Mouse (Mus musculus): Measurements from ENCODE around the gene Agap1. TPM values are rescaled to one million over a fixed set of nuclear protein-coding genes. Genes with fewer than 3 reads are reported as not detected.

The Agap1 gene
- total and polyA plus RNA-seq, 2 experiments from 2014 or later, result 45.9 to 175 TPM

- Histone ChIP-seq H3K4me1 (ENCODE audit: insufficient read depth, low read length) (no peaks in the 10 kb centered on the region), H3K9ac (replicated peaks; ENCODE audit: low read length, poor library complexity, severe bottlenecking) (no peak overlapping the region), H3K4me2 (ENCODE audit: low read depth, low read length, poor library complexity, severe bottlenecking) (no peak overlapping the region), H3K9me3 (ENCODE audit: low read length) (no peaks in the 10 kb centered on the region), H3K36me3 (ENCODE audit: insufficient read depth, low read length) (peaks cover 15% of the 10 kb centered on the region), H3K27me3 (ENCODE audit: insufficient read depth, low read length) (no peaks in the 10 kb centered on the region), H3K27ac (ENCODE audit: low read depth, low read length) (no peak overlapping the region), H3K4me3 (ENCODE audit: low read depth, low read length) (no peak overlapping the region)
- no peak for TF ChIP-seq CTCF (IDR thresholded peaks at IDR 0.05)
- DNase-seq (ENCODE audit: low spot score), result no peak
- no peak for ATAC-seq (ENCODE audit: low FRiP score)
- 85% methylated on average over 11 of the region's 11 CpGs for WGBS
Observed at GRCm38 (mm10) chr1:89899761-89900445, 445.3 kb downstream of the Agap1 start.

DNA sequence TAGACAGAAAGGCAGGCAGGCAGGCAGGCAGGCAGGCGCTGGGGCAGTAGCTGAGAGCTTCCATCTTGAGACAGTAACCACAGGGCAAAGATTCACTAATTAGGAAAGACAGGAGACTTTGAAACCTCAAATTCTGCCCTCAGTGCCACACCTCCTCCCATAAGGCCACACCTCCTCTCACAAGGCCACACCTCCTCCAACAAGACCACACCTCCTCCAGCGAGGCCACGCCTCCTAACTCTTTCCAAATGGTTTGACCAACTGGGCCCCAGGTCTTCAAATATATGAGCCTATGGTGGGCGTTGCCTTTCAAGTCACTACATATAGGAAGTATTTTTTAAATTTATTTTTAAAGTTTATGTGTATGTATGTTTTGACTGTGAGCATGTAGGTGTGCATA is 446.8 kb downstream of the Agap1 start:
- TF ChIP-seq CTCF (IDR thresholded peaks at IDR 0.05), result no peak
- H3K27me3 ChIP-seq (ENCODE audit: insufficient read depth, low read length), result no peaks in the 10 kb centered on the region

DNA sequence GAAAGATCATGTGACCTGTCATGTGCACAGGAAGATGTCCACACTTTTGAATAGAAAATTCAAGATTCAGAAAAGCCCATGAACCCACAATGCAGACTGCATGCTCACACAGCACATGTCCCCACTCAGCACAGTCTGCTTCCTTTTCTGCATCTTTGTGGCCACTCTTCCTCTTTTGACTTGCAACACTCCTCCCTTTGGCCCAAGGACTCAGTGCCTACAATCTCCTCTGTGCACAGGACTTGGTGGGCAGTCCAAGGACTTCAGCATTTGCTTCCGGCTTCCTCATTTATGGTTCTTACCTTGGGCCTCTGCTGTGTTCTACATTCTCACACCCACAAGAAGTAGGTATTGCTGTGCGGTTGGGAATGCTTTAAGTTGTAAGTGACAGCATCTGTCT is 447.6 kb downstream of the Agap1 start:
- Histone ChIP-seq H3K27me3 (ENCODE audit: insufficient read depth, low read length) (no peaks in the 10 kb centered on the region), H3K4me3 (ENCODE audit: low read depth, low read length) (no peak overlapping the region), H3K4me1 (ENCODE audit: insufficient read depth, low read length) (no peaks in the 10 kb centered on the region), H3K9me3 (ENCODE audit: low read length) (no peaks in the 10 kb centered on the region), H3K27ac (ENCODE audit: low read depth, low read length) (no peak overlapping the region), H3K36me3 (ENCODE audit: insufficient read depth, low read length) (peaks cover 3% of the 10 kb centered on the region; the same call in 1 of the 2 replicates), H3K4me2 (ENCODE audit: low read depth, low read length, poor library complexity, severe bottlenecking) (no peak overlapping the region), H3K9ac (replicated peaks; ENCODE audit: low read length, poor library complexity, severe bottlenecking) (no peak overlapping the region)
- WGBS, result 99% methylated on average over 2 of the region's 2 CpGs
- TF ChIP-seq CTCF (IDR thresholded peaks at IDR 0.05), result no peak
- ATAC-seq (ENCODE audit: low FRiP score) (no peak), DNase-seq (ENCODE audit: low spot score) (no peak)

More for the DNA sequence above, 446.8 kb downstream of the Agap1 start:
- peaks cover 7% of the 10 kb centered on the region for H3K36me3 ChIP-seq (ENCODE audit: insufficient read depth, low read length)
- no peaks in the 10 kb centered on the region for H3K9me3 ChIP-seq (ENCODE audit: low read length)
- 84% methylated on average over 4 of the region's 4 CpGs for WGBS
- DNase-seq (ENCODE audit: low spot score), result no peak
- no peak overlapping the region for H3K27ac ChIP-seq (ENCODE audit: low read depth, low read length)
- H3K4me3 ChIP-seq (ENCODE audit: low read depth, low read length), result no peak overlapping the region
- no peak for ATAC-seq (ENCODE audit: low FRiP score)
- no peak overlapping the region for H3K9ac ChIP-seq (replicated peaks; ENCODE audit: low read length, poor library complexity, severe bottlenecking)
- H3K4me1 ChIP-seq (ENCODE audit: insufficient read depth, low read length), result no peaks in the 10 kb centered on the region
- no peak overlapping the region for H3K4me2 ChIP-seq (ENCODE audit: low read depth, low read length, poor library complexity, severe bottlenecking)

GRCm38 (mm10) chr1:89902641-89903040 is 448.0 kb downstream of the Agap1 start:
- Histone ChIP-seq H3K4me2 (ENCODE audit: low read depth, low read length, poor library complexity, severe bottlenecking) (no peak overlapping the region), H3K4me3 (ENCODE audit: low read depth, low read length) (no peak overlapping the region), H3K4me1 (ENCODE audit: insufficient read depth, low read length) (no peaks in the 10 kb centered on the region), H3K36me3 (ENCODE audit: insufficient read depth, low read length) (no peaks in the 10 kb centered on the region), H3K27me3 (ENCODE audit: insufficient read depth, low read length) (no peaks in the 10 kb centered on the region), H3K9ac (replicated peaks; ENCODE audit: low read length, poor library complexity, severe bottlenecking) (no peak overlapping the region), H3K27ac (ENCODE audit: low read depth, low read length) (no peak overlapping the region), H3K9me3 (ENCODE audit: low read length) (no peaks in the 10 kb centered on the region)
- 95% methylated on average over 1 of the region's 1 CpGs for WGBS
- DNase-seq (ENCODE audit: low spot score) (no peak), ATAC-seq (ENCODE audit: low FRiP score) (no peak)
- TF ChIP-seq CTCF (IDR thresholded peaks at IDR 0.05), result no peak

GRCm38 (mm10) chr1:89909796-89910195 is 455.2 kb downstream of the Agap1 start:
- no peak for DNase-seq (ENCODE audit: low spot score)
- no peaks in the 10 kb centered on the region for H3K36me3 ChIP-seq (ENCODE audit: insufficient read depth, low read length)
- no peak overlapping the region for H3K9ac ChIP-seq (replicated peaks; ENCODE audit: low read length, poor library complexity, severe bottlenecking)
- H3K27ac ChIP-seq (ENCODE audit: low read depth, low read length), result no peak overlapping the region
- WGBS, result 91% methylated on average over 8 of the region's 8 CpGs
- H3K4me1 ChIP-seq (ENCODE audit: insufficient read depth, low read length), result no peaks in the 10 kb centered on the region
- 0 out of 2 replicates have a peak, but pooled peaks cover 3% of the 10 kb centered on the region for H3K27me3 ChIP-seq (ENCODE audit: insufficient read depth, low read length)
- no peak for TF ChIP-seq CTCF (IDR thresholded peaks at IDR 0.05)
- no peak overlapping the region for H3K4me2 ChIP-seq (ENCODE audit: low read depth, low read length, poor library complexity, severe bottlenecking)
- H3K9me3 ChIP-seq (ENCODE audit: low read length), result no peaks in the 10 kb centered on the region
- no peak for ATAC-seq (ENCODE audit: low FRiP score)
- H3K4me3 ChIP-seq (ENCODE audit: low read depth, low read length), result no peak overlapping the region

- Histone ChIP-seq H3K4me2 (ENCODE audit: low read depth, low read length, poor library complexity, severe bottlenecking) (no peak overlapping the region), H3K4me3 (ENCODE audit: low read depth, low read length) (no peak overlapping the region), H3K36me3 (ENCODE audit: insufficient read depth, low read length) (no peaks in the 10 kb centered on the region), H3K27ac (ENCODE audit: low read depth, low read length) (no peak overlapping the region), H3K9ac (replicated peaks; ENCODE audit: low read length, poor library complexity, severe bottlenecking) (no peak overlapping the region), H3K27me3 (ENCODE audit: insufficient read depth, low read length) (peaks cover 12% of the 10 kb centered on the region), H3K4me1 (ENCODE audit: insufficient read depth, low read length) (no peaks in the 10 kb centered on the region), H3K9me3 (ENCODE audit: low read length) (no peaks in the 10 kb centered on the region)
- WGBS, result 49% methylated on average over 5 of the region's 5 CpGs
- DNase-seq (ENCODE audit: low spot score), result no peak
- ATAC-seq (ENCODE audit: low FRiP score), result no peak
- TF ChIP-seq CTCF (IDR thresholded peaks at IDR 0.05), result no peak
Observed at GRCm38 (mm10) chr1:89912392-89912791, 457.8 kb downstream of the Agap1 start.
